In the genomic region with DNA sequence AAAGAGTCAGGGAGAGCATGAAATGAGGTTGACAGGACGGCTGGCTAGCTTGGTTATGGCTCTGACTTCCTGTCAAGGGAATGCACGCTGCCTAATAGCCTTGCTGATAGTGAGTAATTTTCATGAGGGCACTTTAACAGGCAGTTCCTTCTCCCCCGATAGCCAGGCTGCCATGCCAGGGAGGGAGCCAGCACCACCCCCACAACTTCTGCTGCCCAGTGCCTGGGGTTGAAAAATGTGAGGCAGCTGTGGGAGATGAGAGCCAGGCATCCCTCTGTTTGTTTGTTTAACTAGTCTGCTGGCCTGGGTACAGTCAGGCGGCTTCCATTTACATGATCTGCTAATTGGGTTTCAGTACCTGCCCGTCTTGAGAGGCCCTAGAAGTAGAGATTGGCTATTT, we compare ENCODE assay signal across 8 mouse cellular contexts.
A peak's percentile ranks its signal among the peaks of the same experiment; 100 is the strongest.
DNase-seq lines count a peak whose midpoint lies in the region; ATAC-seq lines count a peak whose summit lies in the region.

No protein-coding gene starts in this region.

- H3K4me1 ChIP-seq in midbrain, embryonic 13.5 days (replicated peaks): 0 out of 2 replicates have a peak, but pooled peaks cover 7% of the 10 kb centered on the region
- no peaks in the 10 kb centered on the region for H3K4me1 ChIP-seq in midbrain, embryonic 11.5 days (ENCODE audit: control insufficient read depth, insufficient read depth, low read length)
- peaks cover 30% of the 10 kb centered on the region for H3K4me1 ChIP-seq in heart, embryonic 13.5 days
- peaks cover 9% of the 10 kb centered on the region for H3K4me1 ChIP-seq in limb, embryonic 11.5 days (ENCODE audit: control insufficient read depth, insufficient read depth, low read length)

- H3K27me3 ChIP-seq in midbrain, embryonic 13.5 days: no peaks in the 10 kb centered on the region
- H3K27me3 ChIP-seq in midbrain, embryonic 11.5 days (ENCODE audit: control insufficient read depth, insufficient read depth, low read length): no peaks in the 10 kb centered on the region
- H3K27me3 ChIP-seq in heart, embryonic 13.5 days (replicated peaks): no peaks in the 10 kb centered on the region
- no peaks in the 10 kb centered on the region for H3K27me3 ChIP-seq in limb, embryonic 11.5 days (ENCODE audit: control insufficient read depth, insufficient read depth, low read length)

- 0 out of 2 replicates have a peak overlapping the region, but pooled peaks have one; percentile 19 for H3K27ac ChIP-seq in midbrain, embryonic 13.5 days
- no peak overlapping the region for H3K27ac ChIP-seq in midbrain, embryonic 11.5 days (ENCODE audit: low read depth, low read length)
- H3K27ac ChIP-seq in heart, embryonic 13.5 days (replicated peaks): peak overlapping the region; percentile 89
- H3K27ac ChIP-seq in limb, embryonic 11.5 days (replicated peaks; ENCODE audit: low read depth, low read length): no peak overlapping the region

- no peaks in the 10 kb centered on the region for H3K36me3 ChIP-seq in midbrain, embryonic 13.5 days
- no peaks in the 10 kb centered on the region for H3K36me3 ChIP-seq in midbrain, embryonic 11.5 days (ENCODE audit: control insufficient read depth, insufficient read depth, low read length)
- no peaks in the 10 kb centered on the region for H3K36me3 ChIP-seq in heart, embryonic 13.5 days
- no peaks in the 10 kb centered on the region for H3K36me3 ChIP-seq in limb, embryonic 11.5 days (ENCODE audit: control insufficient read depth, insufficient read depth, low read length)

- H3K9me3 ChIP-seq in midbrain, embryonic 13.5 days: peaks cover 6% of the 10 kb centered on the region; the same call in 1 of the 2 replicates
- no peaks in the 10 kb centered on the region; the same call in 1 of the 2 replicates for H3K9me3 ChIP-seq in midbrain, embryonic 11.5 days (ENCODE audit: control insufficient read depth, low read length)
- peaks cover 12% of the 10 kb centered on the region for H3K9me3 ChIP-seq in heart, embryonic 13.5 days
- no peaks in the 10 kb centered on the region for H3K9me3 ChIP-seq in limb, embryonic 11.5 days (ENCODE audit: control insufficient read depth, low read length)

- H3K4me3 ChIP-seq in midbrain, embryonic 13.5 days (replicated peaks): no peak overlapping the region
- no peak overlapping the region for H3K4me3 ChIP-seq in midbrain, embryonic 11.5 days (ENCODE audit: low read depth, low read length)
- H3K4me3 ChIP-seq in heart, embryonic 13.5 days: peak overlapping the region; percentile 0; the same call in 1 of the 2 replicates
- H3K4me3 ChIP-seq in limb, embryonic 11.5 days (ENCODE audit: low read depth, low read length): no peak overlapping the region

- no peak for ATAC-seq in midbrain, embryonic 13.5 days
- ATAC-seq in midbrain, embryonic 11.5 days (ENCODE audit: low FRiP score): no peak
- no peak for ATAC-seq in heart, embryonic 13.5 days (ENCODE audit: extremely low read depth, insufficient number of reproducible peaks, low FRiP score, low TSS enrichment)
- no peak for ATAC-seq in limb, embryonic 11.5 days (ENCODE audit: insufficient number of reproducible peaks, low FRiP score, low TSS enrichment, low read depth)

- 55% methylated on average over 5 of the region's 5 CpGs for WGBS in midbrain, embryonic 13.5 days
- 49% methylated on average over 5 of the region's 5 CpGs for WGBS in midbrain, embryonic 11.5 days
- WGBS in heart, embryonic 13.5 days: 8% methylated on average over 5 of the region's 5 CpGs
- 9% methylated on average over 5 of the region's 5 CpGs for WGBS in limb, embryonic 11.5 days

- H3K9ac ChIP-seq in midbrain, embryonic 13.5 days (replicated peaks): no peak overlapping the region
- H3K9ac ChIP-seq in midbrain, embryonic 11.5 days (ENCODE audit: low read length): no peak overlapping the region
- 0 out of 2 replicates have a peak overlapping the region, but pooled peaks have one; percentile 29 for H3K9ac ChIP-seq in heart, embryonic 13.5 days
- no peak overlapping the region for H3K9ac ChIP-seq in limb, embryonic 11.5 days (ENCODE audit: low read length)

- H3K4me2 ChIP-seq in midbrain, embryonic 13.5 days (replicated peaks): no peak overlapping the region
- H3K4me2 ChIP-seq in midbrain, embryonic 11.5 days: no peak overlapping the region
- H3K4me2 ChIP-seq in heart, embryonic 13.5 days: peak overlapping the region; percentile 53
- 0 out of 2 replicates have a peak overlapping the region, but pooled peaks have one; percentile 4 for H3K4me2 ChIP-seq in limb, embryonic 11.5 days (ENCODE audit: low read depth, severe bottlenecking)

- DNase-seq in adrenal gland, postnatal 14 days: peak; percentile 13
- DNase-seq in adrenal gland, adult (ENCODE audit: inconsistent age in 2 of 2, low spot score in 1 of 2): no peak
- DNase-seq in midbrain, embryonic 11.5 days (ENCODE audit: low spot score, missing footprints): no peak
- DNase-seq in limb, embryonic 11.5 days (ENCODE audit: low spot score): peak; percentile 39
- no peak for DNase-seq in T-cell, adult 2 months (ENCODE audit: low spot score)
- DNase-seq in thymus, postnatal 14 days: no peak

Comparison
In these comparisons a context has a peak if more than half of its experiments do, and no peak if none do; other contexts are left out.
1. DNase-seq: peak in adrenal gland, postnatal 14 days (single experiment) and limb, embryonic 11.5 days (single experiment); none in adrenal gland, adult (0 of 2), midbrain, embryonic 11.5 days (single experiment), T-cell, adult 2 months (single experiment) and thymus, postnatal 14 days (single experiment).
2. H3K27ac ChIP-seq: peak in midbrain, embryonic 13.5 days (single experiment) and heart, embryonic 13.5 days (single experiment); none in midbrain, embryonic 11.5 days (single experiment) and limb, embryonic 11.5 days (single experiment).
3. H3K4me2 ChIP-seq: peak in heart, embryonic 13.5 days (single experiment) and limb, embryonic 11.5 days (single experiment); none in midbrain, embryonic 13.5 days (single experiment) and midbrain, embryonic 11.5 days (single experiment).